In genomic region chr9:15015223-15015956, GRCm38 (mm10) we compare ENCODE assay signal across 8 mouse cellular contexts. TPM values are rescaled to one million over a fixed set of nuclear protein-coding genes. Genes with fewer than 3 reads are reported as not detected.
DNase-seq lines count a peak whose midpoint lies in the region; ATAC-seq and TF ChIP-seq lines count a peak whose summit lies in the region.

No protein-coding gene starts in this region.

- TF ChIP-seq CTCF in G1E (IDR thresholded peaks at IDR 0.05; ENCODE audit: low read depth, low read length): peak; percentile 67

- WGBS in embryonic facial prominence, embryonic 11.5 days: 60% methylated on average over 7 of the region's 7 CpGs
- WGBS in hindbrain, embryonic 11.5 days: 58% methylated on average over 7 of the region's 7 CpGs

- H3K36me3 ChIP-seq in G1E (replicated peaks): no peaks in the 10 kb centered on the region
- H3K36me3 ChIP-seq in embryonic facial prominence, embryonic 11.5 days (replicated peaks; ENCODE audit: control insufficient read depth, insufficient read depth, low read depth, low read length): no peaks in the 10 kb centered on the region; the same call in 1 of the 2 replicates
- no peaks in the 10 kb centered on the region; the same call in 1 of the 2 replicates for H3K36me3 ChIP-seq in hindbrain, embryonic 11.5 days (ENCODE audit: control insufficient read depth, insufficient read depth, low read length)

- no peak overlapping the region for H3K4me3 ChIP-seq in G1E (ENCODE audit: low read depth, low read length)
- H3K4me3 ChIP-seq in embryonic facial prominence, embryonic 11.5 days (ENCODE audit: low read depth, low read length): no peak overlapping the region
- H3K4me3 ChIP-seq in hindbrain, embryonic 11.5 days (ENCODE audit: low read depth, low read length): no peak overlapping the region

- no peak overlapping the region for H3K27ac ChIP-seq in embryonic facial prominence, embryonic 11.5 days (replicated peaks; ENCODE audit: low read depth, low read length)
- no peak overlapping the region for H3K27ac ChIP-seq in hindbrain, embryonic 11.5 days (ENCODE audit: low read depth, low read length)

- no peaks in the 10 kb centered on the region for H3K9me3 ChIP-seq in G1E (replicated peaks)
- no peaks in the 10 kb centered on the region for H3K9me3 ChIP-seq in embryonic facial prominence, embryonic 11.5 days (replicated peaks; ENCODE audit: control insufficient read depth, low read length)
- no peaks in the 10 kb centered on the region for H3K9me3 ChIP-seq in hindbrain, embryonic 11.5 days (ENCODE audit: control insufficient read depth, low read length)

- H3K4me1 ChIP-seq in G1E (ENCODE audit: insufficient read depth, low read depth, low read length): no peaks in the 10 kb centered on the region
- H3K4me1 ChIP-seq in embryonic facial prominence, embryonic 11.5 days (ENCODE audit: control insufficient read depth, insufficient read depth, low read length): no peaks in the 10 kb centered on the region
- H3K4me1 ChIP-seq in hindbrain, embryonic 11.5 days (replicated peaks; ENCODE audit: control insufficient read depth, insufficient read depth, low read length): no peaks in the 10 kb centered on the region

- no peak overlapping the region for H3K4me2 ChIP-seq in embryonic facial prominence, embryonic 11.5 days (ENCODE audit: low read depth, low read length)
- no peak overlapping the region for H3K4me2 ChIP-seq in hindbrain, embryonic 11.5 days (replicated peaks; ENCODE audit: low read depth, low read length)

- H3K9ac ChIP-seq in embryonic facial prominence, embryonic 11.5 days (replicated peaks; ENCODE audit: low read length): no peak overlapping the region
- H3K9ac ChIP-seq in hindbrain, embryonic 11.5 days (ENCODE audit: low read depth, low read length): no peak overlapping the region

- DNase-seq in G1E (ENCODE audit: low spot score): peak; percentile 26
- peak; percentile 70 to 85 for DNase-seq in adrenal gland, postnatal 36 days
- DNase-seq in embryonic facial prominence, embryonic 11.5 days (ENCODE audit: low spot score): peak; percentile 91
- peak; percentile 89 for DNase-seq in hindbrain, embryonic 11.5 days (ENCODE audit: low spot score)
- peak; percentile 57 for DNase-seq in layer of hippocampus, adult 9-11 months
- peak; percentile 74 for DNase-seq in right cerebral cortex, postnatal 14 days
- DNase-seq in urinary bladder, postnatal 4 days (ENCODE audit: low spot score in 2 of 2): no peak

- ATAC-seq in G1E (ENCODE audit: extremely low read depth, insufficient number of reproducible peaks, low FRiP score, poor library complexity, severe bottlenecking): no peak; the same call in 1 of the 2 replicates
- no peak for ATAC-seq in embryonic facial prominence, embryonic 11.5 days (replicated peaks; ENCODE audit: insufficient number of reproducible peaks, low FRiP score, low TSS enrichment, low read depth)
- peak; percentile 63 for ATAC-seq in hindbrain, embryonic 11.5 days (ENCODE audit: low FRiP score)
- peak; percentile 63 for ATAC-seq in megakaryocyte-erythroid progenitor cell, adult 5-6 weeks (replicated peaks; ENCODE audit: low FRiP score, low TSS enrichment, poor library complexity, severe bottlenecking)

- no peaks in the 10 kb centered on the region; the same call in 1 of the 2 replicates for H3K27me3 ChIP-seq in G1E (ENCODE audit: insufficient read depth, low read length)
- H3K27me3 ChIP-seq in embryonic facial prominence, embryonic 11.5 days (ENCODE audit: control insufficient read depth, insufficient read depth, low read length): no peaks in the 10 kb centered on the region
- H3K27me3 ChIP-seq in hindbrain, embryonic 11.5 days (ENCODE audit: control insufficient read depth, insufficient read depth, low read length): no peaks in the 10 kb centered on the region

RNA-seq across cellular contexts. Expression of gene Panx1, which starts 29.9 kb away (rescaled TPM):
- total RNA-seq in G1E (2014; fragmentation: Nextera tagmentation): not detected in 2 replicates
- 0.06 and 0.49 TPM in 2 replicates for total RNA-seq in G1E (2017)
- polyA plus RNA-seq in G1E (2012): not detected in 2 replicates
- 1 to 10 TPM; 8.8 to 9.9 TPM for total RNA-seq in adrenal gland, postnatal 36 days (2021)
- 89.8 and 94.4 TPM in 2 replicates for polyA plus RNA-seq in embryonic facial prominence, embryonic 11.5 days (2014; fragmentation: Nextera tagmentation; extraction: Ambion mirVana)
- 113 and 129 TPM in 2 replicates for polyA plus RNA-seq in hindbrain, embryonic 11.5 days (2014; fragmentation: Nextera tagmentation; extraction: Ambion mirVana)
- total RNA-seq in megakaryocyte-erythroid progenitor cell, adult 5-6 weeks (2014; fragmentation: Nextera tagmentation): 3.9 and 19.7 TPM in 2 replicates
- 5.2 and 5.4 TPM in 2 replicates for total RNA-seq in megakaryocyte-erythroid progenitor cell, adult 5-6 weeks (2017)

Comparison
In these comparisons a context has a peak if more than half of its experiments do, and no peak if none do; other contexts are left out.
1. ATAC-seq: peak in hindbrain, embryonic 11.5 days (single experiment) and megakaryocyte-erythroid progenitor cell, adult 5-6 weeks (single experiment); none in G1E (single experiment) and embryonic facial prominence, embryonic 11.5 days (single experiment).
2. DNase-seq: peak in G1E (single experiment), adrenal gland, postnatal 36 days (2 of 2), embryonic facial prominence, embryonic 11.5 days (single experiment), hindbrain, embryonic 11.5 days (single experiment), layer of hippocampus, adult 9-11 months (single experiment) and right cerebral cortex, postnatal 14 days (single experiment); none in urinary bladder, postnatal 4 days (0 of 2).